Mouse (Mus musculus): ENCODE data around the gene Tcf3.

DNA sequence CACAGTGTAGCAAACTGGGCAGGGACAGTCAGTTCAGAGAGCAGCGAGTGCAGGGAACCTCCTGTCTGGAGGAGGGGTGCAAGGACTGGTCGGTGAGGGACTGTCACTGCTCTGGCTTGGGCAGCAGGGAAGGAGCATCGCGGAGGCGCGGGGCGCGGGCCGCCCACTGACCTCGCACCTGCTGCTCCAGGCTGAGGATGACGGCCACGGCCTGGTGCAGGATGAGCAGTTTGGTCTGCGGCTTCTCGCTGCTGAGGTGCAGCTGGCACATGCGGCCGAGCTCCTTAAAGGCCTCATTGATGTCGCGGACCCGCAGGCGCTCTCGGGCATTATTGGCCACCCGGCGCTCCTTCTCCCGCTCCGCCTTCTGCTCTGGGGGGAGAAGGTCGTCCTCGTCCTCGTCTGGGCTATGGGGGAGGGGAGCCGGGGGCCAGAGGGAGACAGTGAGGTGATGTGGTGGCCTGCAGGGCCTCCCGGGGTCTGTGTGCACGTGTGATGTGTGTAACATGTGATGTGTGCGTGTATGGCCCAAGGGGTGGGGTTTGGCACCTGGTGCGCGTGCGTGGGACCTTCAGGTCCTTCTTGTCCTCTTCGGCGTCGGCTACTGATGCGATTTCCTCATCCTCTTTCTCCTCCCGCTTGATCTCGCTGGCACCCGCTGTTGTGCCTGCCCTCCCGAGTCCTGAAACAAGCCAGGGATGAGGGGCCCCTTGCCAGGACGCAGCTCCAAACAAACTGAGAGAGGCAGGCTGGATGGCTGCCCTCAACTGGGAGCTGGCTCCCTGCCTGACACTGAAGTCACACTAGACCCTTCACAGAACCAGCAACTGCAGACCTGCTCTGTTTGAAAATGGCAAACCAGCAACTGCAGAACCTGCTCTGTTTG is 20.5 kb downstream of the Tcf3 start:
- TF ChIP-seq POLR2A (IDR thresholded peaks at IDR 0.05; ENCODE audit: low read depth, low read length) (no peak), CTCF (IDR thresholded peaks at IDR 0.05; ENCODE audit: extremely low read depth, insufficient read length, insufficient replicate concordance, low read depth, low read length) (no peak)

Measured in small intestine, adult 2 months (tissue).